Mouse (Mus musculus): ENCODE results near the gene Cdh5.

DNA sequence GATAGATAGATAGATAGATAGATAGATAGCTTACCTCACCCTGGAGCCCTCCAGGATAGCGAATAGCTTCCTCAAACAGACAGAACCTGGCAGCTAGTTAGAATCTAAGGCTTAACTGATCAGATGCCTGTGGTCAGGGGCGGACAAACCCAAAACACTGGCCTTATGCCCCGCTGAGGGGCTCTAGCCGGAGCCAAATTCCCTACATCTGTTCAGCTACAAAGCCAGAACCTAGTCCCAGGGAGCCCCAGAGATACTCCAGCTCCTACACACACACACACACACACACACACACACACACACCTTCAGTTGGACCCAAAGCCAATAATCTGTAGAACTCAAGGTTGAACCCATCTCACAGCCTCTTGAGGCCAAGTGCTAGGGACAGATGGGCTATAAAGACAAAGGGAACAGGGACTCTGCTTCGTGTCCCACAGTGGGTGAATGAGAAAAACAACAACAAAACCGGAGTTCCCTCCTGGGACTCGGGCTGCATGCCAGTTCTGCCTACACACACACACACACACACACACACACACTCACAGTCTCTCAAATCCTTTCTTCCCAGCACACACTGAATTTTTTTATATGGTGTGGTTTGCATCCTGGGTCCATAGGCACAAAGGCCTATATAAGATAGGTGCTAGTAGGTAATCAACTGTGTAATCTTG, 5.0 kb downstream of the Cdh5 start:
- TF ChIP-seq POLR2A (IDR thresholded peaks at IDR 0.05; ENCODE audit: borderline replicate concordance, insufficient read depth, low read length) (no peak), CTCF (IDR thresholded peaks at IDR 0.05; ENCODE audit: borderline replicate concordance, insufficient read depth, low read depth, low read length) (no peak)
